Mouse (Mus musculus): Measurements from ENCODE around the gene Tssk4. TPM values are rescaled to one million over a fixed set of nuclear protein-coding genes. Genes with fewer than 3 reads are reported as not detected.
A peak's percentile ranks its signal among the peaks of the same experiment; 100 is the strongest.

Gene Tssk4
- total RNA-seq (2021): under 1 TPM; 0.64 to 0.81 TPM

GRCm38 (mm10) chr14:55649884-55650283 lies at the start of gene Tssk4:
Gene Tssk4, plus strand, starts transcription at chr14:55650184.
- intact Hi-C loops (cut with DNase I): no loop called here
- DNase-seq: no peak

- intact Hi-C loops (cut with DNase I): loop anchor here (5.0 kb wide), 1 partner anchor 106 kb away; no protein-coding TSS in a partner anchor
- no peak for DNase-seq
Measured at GRCm38 (mm10) chr14:55603271-55603632, 46.7 kb upstream of the Tssk4 start, which contains the start of gene Irf9. Gene Irf9, plus strand, starts transcription at chr14:55603571.

- peak; percentile 93 to 95 for DNase-seq
- intact Hi-C loops (cut with DNase I): loop anchor here (1.0 to 5.0 kb wide), 2 partner anchors 44 to 107 kb away; partner anchors contain the start of genes A730061H03Rik and Dcaf11
Measured at GRCm38 (mm10) chr14:55603633-55604576, 46.1 kb upstream of the Tssk4 start.

GRCm38 (mm10) chr14:55604823-55605222 lies 45.2 kb upstream of the Tssk4 start:
- no peak for DNase-seq
- intact Hi-C loops (cut with DNase I): loop anchor here (1.0 to 5.0 kb wide), 2 partner anchors 45 to 108 kb away; partner anchors contain the start of genes A730061H03Rik and Dcaf11

GRCm38 (mm10) chr14:55605743-55606459 lies 44.1 kb upstream of the Tssk4 start:
- intact Hi-C loops (cut with DNase I): no loop called here
- DNase-seq: no peak

GRCm38 (mm10) chr14:55608339-55608738 lies 41.6 kb upstream of the Tssk4 start:
- intact Hi-C loops (cut with DNase I): no loop called here
- no peak for DNase-seq

GRCm38 (mm10) chr14:55613346-55613745 lies 36.6 kb upstream of the Tssk4 start:
- intact Hi-C loops (cut with DNase I): no loop called here
- no peak for DNase-seq

GRCm38 (mm10) chr14:55614565-55615178 lies 35.3 kb upstream of the Tssk4 start:
- DNase-seq: no peak
- intact Hi-C loops (cut with DNase I): no loop called here

GRCm38 (mm10) chr14:55615876-55616275 lies 34.1 kb upstream of the Tssk4 start:
- intact Hi-C loops (cut with DNase I): no loop called here
- no peak for DNase-seq

- no peak for DNase-seq
- intact Hi-C loops (cut with DNase I): no loop called here
Measured at GRCm38 (mm10) chr14:55616844-55617243, 33.1 kb upstream of the Tssk4 start.

GRCm38 (mm10) chr14:55617822-55618221 lies 32.2 kb upstream of the Tssk4 start, which contains the start of gene Rec8:
Gene Rec8, plus strand, starts transcription at chr14:55618037.
- intact Hi-C loops (cut with DNase I): no loop called here
- peak; percentile 19 to 40 for DNase-seq

GRCm38 (mm10) chr14:55618486-55619195 lies 31.3 kb upstream of the Tssk4 start:
- DNase-seq: no peak
- intact Hi-C loops (cut with DNase I): no loop called here

GRCm38 (mm10) chr14:55628077-55628827 lies 21.7 kb upstream of the Tssk4 start:
- DNase-seq: peak; percentile 22 to 28
- intact Hi-C loops (cut with DNase I): loop anchor here (2.0 to 5.0 kb wide), 2 partner anchors 115 to 129 kb away; partner anchors contain the start of gene Cideb

GRCm38 (mm10) chr14:55629312-55629711 lies 20.7 kb upstream of the Tssk4 start:
- intact Hi-C loops (cut with DNase I): loop anchor here (2.0 to 5.0 kb wide), 2 partner anchors 113 to 128 kb away; partner anchors contain the start of gene Cideb
- peak; percentile 35 to 69 for DNase-seq

- intact Hi-C loops (cut with DNase I): no loop called here
- no peak for DNase-seq
Measured at GRCm38 (mm10) chr14:55634874-55635522, 15.0 kb upstream of the Tssk4 start.

- intact Hi-C loops (cut with DNase I): no loop called here
Measured at GRCm38 (mm10) chr14:55635523-55636007, 14.4 kb upstream of the Tssk4 start, which contains the start of gene Ipo4. Gene Ipo4, minus strand, starts transcription at chr14:55635957.

GRCm38 (mm10) chr14:55637795-55638194 lies 12.2 kb upstream of the Tssk4 start, which contains the start of gene Gm49378:
Gene Gm49378, minus strand, starts transcription at chr14:55637895.
- intact Hi-C loops (cut with DNase I): no loop called here
- DNase-seq: no peak

More at GRCm38 (mm10) chr14:55635523-55636007, 14.4 kb upstream of the Tssk4 start, which contains the start of gene Ipo4:
- peak; percentile 91 to 94 for DNase-seq

GRCm38 (mm10) chr14:55640816-55641215 lies 9.2 kb upstream of the Tssk4 start:
- DNase-seq: no peak
- intact Hi-C loops (cut with DNase I): no loop called here
